Mouse (Mus musculus) MEL (cell line): ENCODE measurements around the gene Mymk.

Experiments
- CHD1 ChIP-seq: IDR thresholded peaks from 2 replicates; pipeline ENCODE4 v1.6.1; 2012; ENCODE audit warnings: low read depth, mild to moderate bottlenecking, inconsistent platforms, low read length, improper control_type of control experiment
- CTCF ChIP-seq, 3 experiments: IDR thresholded peaks in 2 of 3; conservative IDR thresholded peaks in 1 of 3; 2 replicates each; pipeline ENCODE4 v1.5.1; 2011 to 2012; ENCODE audit warnings: low read length in 3 of 3, low read depth in 2 of 3, mild to moderate bottlenecking in 2 of 3, improper control_type of control experiment in 1 of 3, inconsistent platforms in 1 of 3, mixed read lengths in 1 of 3, moderate library complexity in 1 of 3; ENCODE audit not compliant: control insufficient read depth in 1 of 3, insufficient read depth in 1 of 3, poor library complexity in 1 of 3, severe bottlenecking in 1 of 3
- E2F4 ChIP-seq: IDR thresholded peaks from 2 replicates; pipeline ENCODE4 v1.6.1; 2011; ENCODE audit warnings: low read depth, low read length, improper control_type of control experiment, borderline replicate concordance
- ETS1 ChIP-seq: IDR thresholded peaks from 2 replicates; pipeline ENCODE4 v1.6.1; 2012; ENCODE audit warnings: low read depth, mild to moderate bottlenecking, inconsistent platforms, low read length, improper control_type of control experiment, moderate library complexity
- JUND ChIP-seq: IDR thresholded peaks from 2 replicates; pipeline ENCODE4 v1.6.1; 2011; ENCODE audit warnings: low read depth, mild to moderate bottlenecking, improper control_type of control experiment, low read length
- KAT2A ChIP-seq: conservative IDR thresholded peaks from 2 replicates; pipeline ENCODE4 v1.6.1; 2012; ENCODE audit warnings: low read depth, low read length, improper control_type of control experiment, inconsistent platforms
- MAFK ChIP-seq: IDR thresholded peaks from 2 replicates; pipeline ENCODE4 v1.6.1; 2011; ENCODE audit warnings: low read depth, mild to moderate bottlenecking, low read length, improper control_type of control experiment, borderline replicate concordance
- MAX ChIP-seq: IDR thresholded peaks from 2 replicates; pipeline ENCODE4 v1.6.1; 2011; ENCODE audit warnings: low read length, improper control_type of control experiment
- MYC ChIP-seq: IDR thresholded peaks from 2 replicates; pipeline ENCODE4 v1.6.1; 2011; ENCODE audit warnings: low read depth, mild to moderate bottlenecking, low read length, improper control_type of control experiment, moderate library complexity
- RAD21 ChIP-seq: IDR thresholded peaks from 2 replicates; pipeline ENCODE4 v1.6.1; 2011; ENCODE audit warnings: mild to moderate bottlenecking, low read depth, low read length, improper control_type of control experiment
- SIN3A ChIP-seq: IDR thresholded peaks from 2 replicates; pipeline ENCODE4 v1.6.1; 2012; ENCODE audit warnings: low read length, improper control_type of control experiment, inconsistent platforms
- TBP ChIP-seq: IDR thresholded peaks from 2 replicates; pipeline ENCODE4 v1.8.0; 2011; ENCODE audit warnings: low read depth, low read length, improper control_type of control experiment
- ZC3H11A ChIP-seq: IDR thresholded peaks from 2 replicates; pipeline ENCODE4 v1.6.1; 2012; ENCODE audit warnings: low read depth, mild to moderate bottlenecking, inconsistent platforms, low read length, improper control_type of control experiment
- ZNF384 ChIP-seq: IDR thresholded peaks from 2 replicates; pipeline ENCODE4 v1.6.1; 2012; ENCODE audit warnings: low read depth, mild to moderate bottlenecking, inconsistent platforms, low read length, improper control_type of control experiment

DNA sequence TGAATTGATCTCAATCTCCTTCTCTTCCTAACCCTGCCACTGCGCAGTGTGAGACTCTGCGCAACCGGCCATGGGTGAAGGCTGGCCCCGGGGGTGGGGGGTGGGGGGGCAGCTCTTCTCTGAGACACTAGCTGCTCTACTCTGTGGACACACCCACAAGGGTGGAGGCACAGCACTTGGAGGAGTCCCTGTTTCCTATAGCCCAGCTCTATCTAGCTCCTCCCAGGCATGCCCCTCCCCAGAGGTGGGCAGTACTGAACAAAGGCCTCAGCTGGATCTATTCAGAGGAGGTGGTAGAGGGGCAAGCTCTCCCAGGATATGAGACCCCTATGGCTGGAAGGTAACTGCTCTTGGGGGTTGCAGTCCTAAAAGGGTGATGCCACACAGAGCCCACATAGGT lies 35.0 kb downstream of the Mymk start:
- TF ChIP-seq ZC3H11A (no peak), KAT2A (no peak), SIN3A (no peak), CTCF (IDR thresholded peaks at IDR 0.05 in 2 of 3, conservative IDR thresholded peaks at IDR 0.05 in 1 of 3; ENCODE audit: control insufficient read depth in 1 of 3, insufficient read depth in 1 of 3, low read depth in 2 of 3, low read length in 3 of 3, poor library complexity in 1 of 3, severe bottlenecking in 1 of 3) (no peak), MYC (no peak), CHD1 (no peak), ZNF384 (no peak), ETS1 (no peak), E2F4 (no peak), MAX (no peak), TBP (no peak), RAD21 (no peak), JUND (no peak), MAFK (no peak)
